Mouse (Mus musculus) MEL (cell line): ENCODE results near the gene Wdcp. TPM values are rescaled to one million over a fixed set of nuclear protein-coding genes. Genes with fewer than 3 reads are reported as not detected.

Source experiments
- DNase-seq: peaks from one replicate; pipeline ENCODE4 v3.0.0; 2011; ENCODE audit warnings: low read depth, low spot score
- H3K27ac ChIP-seq: 2 replicates; pipeline ENCODE4 v1.5.1; 2012; ENCODE audit warnings: low read depth, mild to moderate bottlenecking, control low read depth, low read length, moderate library complexity; ENCODE audit not compliant: control insufficient read depth
- H3K27me3 ChIP-seq, 2 experiments: fragments of 150-350 bp in 1 of 2; sonication (generic) in 1 of 2; 2 replicates each; pipeline ENCODE4 v1.6.1; 2012; ENCODE audit warnings: low read length in 2 of 2, mild to moderate bottlenecking in 2 of 2, improper control_type of control experiment in 1 of 2, moderate library complexity in 1 of 2; ENCODE audit not compliant: insufficient read depth in 2 of 2, control insufficient read depth in 1 of 2
- H3K36me3 ChIP-seq, 2 experiments: 2 replicates each; pipeline ENCODE4 v1.6.1; 2012 to 2014; ENCODE audit warnings: low read length in 2 of 2, improper control_type of control experiment in 1 of 2, inconsistent platforms in 1 of 2, mild to moderate bottlenecking in 1 of 2; ENCODE audit not compliant: insufficient read depth in 2 of 2, control insufficient read depth in 1 of 2
- H3K4me1 ChIP-seq, 2 experiments: fragments of 150-350 bp in 1 of 2; sonication (generic) in 1 of 2; 2 replicates each; pipeline ENCODE4 v1.6.1; 2012; ENCODE audit warnings: low read length in 2 of 2, improper control_type of control experiment in 1 of 2, mild to moderate bottlenecking in 1 of 2; ENCODE audit not compliant: insufficient read depth in 2 of 2, control insufficient read depth in 1 of 2
- H3K4me3 ChIP-seq, 2 experiments: fragments of 150-350 bp in 1 of 2; sonication (generic) in 1 of 2; 2 replicates each; pipeline ENCODE4 v1.5.1; 2012; ENCODE audit warnings: low read depth in 2 of 2, low read length in 2 of 2, mild to moderate bottlenecking in 2 of 2, moderate library complexity in 2 of 2, control low read depth in 1 of 2, improper control_type of control experiment in 1 of 2; ENCODE audit not compliant: control insufficient read depth in 1 of 2, insufficient read depth in 1 of 2
- H3K79me2 ChIP-seq: 2 replicates; pipeline ENCODE4 v1.6.1; 2012; ENCODE audit warnings: mild to moderate bottlenecking, low read length, moderate library complexity; ENCODE audit not compliant: control insufficient read depth, poor library complexity, insufficient read depth
- H3K9ac ChIP-seq: 2 replicates; pipeline ENCODE4 v1.6.1; 2012; ENCODE audit warnings: low read depth, mild to moderate bottlenecking, control low read depth, low read length, moderate library complexity; ENCODE audit not compliant: control insufficient read depth, poor library complexity, severe bottlenecking
- H3K9me3 ChIP-seq: fragments of 150-350 bp; sonication (generic); replicated peaks from 2 replicates; pipeline ENCODE4 v1.6.1; 2012; ENCODE audit warnings: mild to moderate bottlenecking, low read length, improper control_type of control experiment, moderate library complexity; ENCODE audit not compliant: insufficient read depth
- BHLHE40 ChIP-seq: IDR thresholded peaks from 2 replicates; pipeline ENCODE4 v1.6.1; 2012; ENCODE audit warnings: low read depth, mild to moderate bottlenecking, inconsistent platforms, low read length, improper control_type of control experiment, borderline replicate concordance
- CHD2 ChIP-seq: IDR thresholded peaks from 2 replicates; pipeline ENCODE4 v1.6.1; 2011; ENCODE audit warnings: low read length, improper control_type of control experiment
- CTCF ChIP-seq, 3 experiments: IDR thresholded peaks in 2 of 3; conservative IDR thresholded peaks in 1 of 3; 2 replicates each; pipeline ENCODE4 v1.5.1; 2011 to 2012; ENCODE audit warnings: low read length in 3 of 3, low read depth in 2 of 3, mild to moderate bottlenecking in 2 of 3, improper control_type of control experiment in 1 of 3, inconsistent platforms in 1 of 3, mixed read lengths in 1 of 3, moderate library complexity in 1 of 3; ENCODE audit not compliant: control insufficient read depth in 1 of 3, insufficient read depth in 1 of 3, poor library complexity in 1 of 3, severe bottlenecking in 1 of 3
- ETS1 ChIP-seq: IDR thresholded peaks from 2 replicates; pipeline ENCODE4 v1.6.1; 2012; ENCODE audit warnings: low read depth, mild to moderate bottlenecking, inconsistent platforms, low read length, improper control_type of control experiment, moderate library complexity
- GABPA ChIP-seq: IDR thresholded peaks from 2 replicates; pipeline ENCODE4 v1.6.1; 2012; ENCODE audit warnings: low read depth, mild to moderate bottlenecking, inconsistent platforms, low read length, improper control_type of control experiment, moderate library complexity
- HCFC1 ChIP-seq: IDR thresholded peaks from 2 replicates; pipeline ENCODE4 v1.6.1; 2012; ENCODE audit warnings: low read depth, mild to moderate bottlenecking, inconsistent platforms, low read length, improper control_type of control experiment, moderate library complexity
- JUND ChIP-seq: IDR thresholded peaks from 2 replicates; pipeline ENCODE4 v1.6.1; 2011; ENCODE audit warnings: low read depth, mild to moderate bottlenecking, improper control_type of control experiment, low read length
- KAT2A ChIP-seq: conservative IDR thresholded peaks from 2 replicates; pipeline ENCODE4 v1.6.1; 2012; ENCODE audit warnings: low read depth, low read length, improper control_type of control experiment, inconsistent platforms
- MAFK ChIP-seq: IDR thresholded peaks from 2 replicates; pipeline ENCODE4 v1.6.1; 2011; ENCODE audit warnings: low read depth, mild to moderate bottlenecking, low read length, improper control_type of control experiment, borderline replicate concordance
- MAX ChIP-seq: IDR thresholded peaks from 2 replicates; pipeline ENCODE4 v1.6.1; 2011; ENCODE audit warnings: low read length, improper control_type of control experiment
- MYB ChIP-seq: IDR thresholded peaks from 2 replicates; pipeline ENCODE4 v1.6.1; 2011; ENCODE audit warnings: mild to moderate bottlenecking, low read depth, low read length, improper control_type of control experiment
- NELFE ChIP-seq: IDR thresholded peaks from 2 replicates; pipeline ENCODE4 v1.6.1; 2011; ENCODE audit warnings: low read depth, low read length, improper control_type of control experiment
- NRF1 ChIP-seq: IDR thresholded peaks from 2 replicates; pipeline ENCODE4 v1.6.1; 2014; ENCODE audit warnings: low read depth, mild to moderate bottlenecking, inconsistent platforms, low read length, improper control_type of control experiment, moderate library complexity; ENCODE audit not compliant: poor library complexity, insufficient read depth, severe bottlenecking
- POLR2A ChIP-seq, 2 experiments: IDR thresholded peaks; 2 replicates each; pipeline ENCODE4 v1.6.1; 2011 to 2012; ENCODE audit warnings: low read length in 2 of 2, mild to moderate bottlenecking in 2 of 2, control low read depth in 1 of 2, improper control_type of control experiment in 1 of 2, low read depth in 1 of 2, moderate library complexity in 1 of 2; ENCODE audit not compliant: control insufficient read depth in 1 of 2, insufficient read depth in 1 of 2, poor library complexity in 1 of 2
- POLR2AphosphoS5 ChIP-seq: IDR thresholded peaks from 2 replicates; pipeline ENCODE4 v1.6.1; 2012; ENCODE audit warnings: low read depth, borderline replicate concordance, mild to moderate bottlenecking, inconsistent platforms, low read length, moderate library complexity, mixed read lengths
- RAD21 ChIP-seq: IDR thresholded peaks from 2 replicates; pipeline ENCODE4 v1.6.1; 2011; ENCODE audit warnings: mild to moderate bottlenecking, low read depth, low read length, improper control_type of control experiment
- SIN3A ChIP-seq: IDR thresholded peaks from 2 replicates; pipeline ENCODE4 v1.6.1; 2012; ENCODE audit warnings: low read length, improper control_type of control experiment, inconsistent platforms
- SMC3 ChIP-seq: IDR thresholded peaks from 2 replicates; pipeline ENCODE4 v1.6.1; 2011; ENCODE audit warnings: low read depth, low read length, improper control_type of control experiment
- TCF12 ChIP-seq: IDR thresholded peaks from 2 replicates; pipeline ENCODE4 v1.6.1; 2014; ENCODE audit warnings: low read depth, mild to moderate bottlenecking, inconsistent platforms, low read length, improper control_type of control experiment, moderate library complexity
- ZC3H11A ChIP-seq: IDR thresholded peaks from 2 replicates; pipeline ENCODE4 v1.6.1; 2012; ENCODE audit warnings: low read depth, mild to moderate bottlenecking, inconsistent platforms, low read length, improper control_type of control experiment
- ZKSCAN1 ChIP-seq: IDR thresholded peaks from 2 replicates; pipeline ENCODE4 v1.6.1; 2012; ENCODE audit warnings: low read depth, mild to moderate bottlenecking, inconsistent platforms, low read length, improper control_type of control experiment, moderate library complexity
- ZNF384 ChIP-seq: IDR thresholded peaks from 2 replicates; pipeline ENCODE4 v1.6.1; 2012; ENCODE audit warnings: low read depth, mild to moderate bottlenecking, inconsistent platforms, low read length, improper control_type of control experiment
- polyA plus RNA-seq, 2 experiments: library from polyadenylated mRNA; stranded (reverse) in 1 of 2; unstranded in 1 of 2; fragments of >175 nt in 1 of 2; fragments of >200 nt in 1 of 2; gene quantifications; 2 replicates each; pipeline versions ENCODE4 v1.2.1 to v1.2.4; 2012; ENCODE audit warnings: low replicate concordance in 2 of 2, low read depth in 1 of 2; ENCODE audit not compliant: insufficient read length in 2 of 2, insufficient read depth in 1 of 2, missing spikeins in 1 of 2
- total RNA-seq: library from RNA; depleted of rRNA; stranded (reverse); fragments of 300-350 nt; gene quantifications from 2 replicates; pipeline ENCODE4 v1.2.3, GENCODE M21; 2012

Wdcp gene
- total and polyA plus RNA-seq, 3 experiments = 12.6 to 16.5 TPM; not detected in 1

DNA sequence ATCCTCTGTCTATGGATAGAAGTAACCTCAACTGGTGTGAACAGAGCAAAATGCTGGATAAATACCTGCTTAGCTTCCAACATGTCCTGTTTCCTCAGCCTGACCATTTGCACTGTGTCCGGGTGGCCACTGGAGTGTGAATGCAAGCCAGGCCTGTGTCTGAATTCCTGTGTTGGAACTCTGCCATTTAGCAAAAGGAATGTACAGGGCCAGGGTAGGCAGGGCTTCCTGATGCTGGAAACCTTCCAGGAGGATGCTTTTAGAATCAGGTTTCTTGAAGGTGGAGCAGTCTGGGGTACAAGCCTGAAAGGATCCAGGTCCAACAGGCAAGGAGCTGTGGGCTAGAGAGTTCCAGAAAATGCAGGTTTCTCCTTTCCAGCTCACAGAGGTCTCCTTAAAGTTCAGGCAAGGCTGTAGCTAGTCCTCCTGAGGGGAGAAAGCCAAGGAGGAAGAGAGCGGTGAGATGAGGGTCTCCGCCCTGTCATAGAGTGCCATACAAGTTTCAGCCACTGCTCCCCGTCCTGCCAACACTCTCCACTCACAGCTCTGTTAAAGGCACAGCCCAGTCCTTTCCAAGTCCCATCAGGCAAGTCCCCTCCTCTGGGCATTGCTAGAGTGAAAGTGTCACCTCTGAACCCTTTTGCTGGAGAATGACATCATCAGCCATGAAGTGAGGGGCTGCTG is 20.7 kb downstream of the Wdcp start:
- H3K4me3 ChIP-seq = no peak overlapping the region
- H3K9me3 ChIP-seq = no peaks in the 10 kb centered on the region
- DNase-seq = no peak
- H3K36me3 ChIP-seq = peaks cover 0 to 16% of the 10 kb centered on the region in 2 experiments; a peak in 2 of 4 replicates
- H3K79me2 ChIP-seq = no peaks in the 10 kb centered on the region
- no peaks in the 10 kb centered on the region for H3K27me3 ChIP-seq
- no peak overlapping the region for H3K27ac ChIP-seq
- H3K9ac ChIP-seq = no peak overlapping the region
- H3K4me1 ChIP-seq = no peaks in the 10 kb centered on the region
- TF ChIP-seq BHLHE40 (no peak), JUND (no peak), CTCF (IDR thresholded peaks at IDR 0.05 in 2 of 3, conservative IDR thresholded peaks at IDR 0.05 in 1 of 3; ENCODE audit: control insufficient read depth in 1 of 3, insufficient read depth in 1 of 3, low read depth in 2 of 3, low read length in 3 of 3, poor library complexity in 1 of 3, severe bottlenecking in 1 of 3) (no peak), POLR2AphosphoS5 (no peak), HCFC1 (no peak), SIN3A (no peak), NRF1 (no peak), CHD2 (no peak), TCF12 (no peak)
- TF ChIP-seq, all 39 proteins: peak for 0

DNA sequence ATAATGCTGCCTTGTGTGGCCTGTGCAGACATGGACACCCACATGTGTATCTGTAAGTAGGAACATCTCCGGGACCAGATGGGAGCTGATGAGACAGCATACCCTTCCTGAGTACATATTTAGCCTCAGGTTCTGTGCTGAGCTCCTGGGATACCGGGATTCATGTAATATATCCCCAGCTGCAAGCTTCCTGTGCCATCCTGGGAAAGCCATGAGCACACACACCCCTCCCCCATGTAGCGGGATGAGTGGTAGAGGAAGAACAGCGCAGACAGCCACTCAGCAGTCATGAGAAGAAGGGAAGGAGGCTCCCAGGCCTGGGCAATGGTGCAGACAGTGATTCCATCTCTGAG is 21.2 kb downstream of the Wdcp start:
- no peak for DNase-seq
- TF ChIP-seq KAT2A = no peak
- TF ChIP-seq TCF12 = no peak
- no peak for TF ChIP-seq SMC3
- no peak for TF ChIP-seq GABPA
- no peak for TF ChIP-seq JUND
- TF ChIP-seq RAD21 = no peak
- no peak for TF ChIP-seq MAX
- no peak for TF ChIP-seq HCFC1
- no peak for TF ChIP-seq ETS1
- no peak for TF ChIP-seq ZC3H11A
- no peak for TF ChIP-seq ZNF384
- TF ChIP-seq ZKSCAN1 = no peak
- no peak for TF ChIP-seq MYB
- no peak for TF ChIP-seq NELFE
- TF ChIP-seq MAFK = no peak
- no peak for TF ChIP-seq POLR2A (IDR thresholded peaks at IDR 0.05; ENCODE audit: control insufficient read depth in 1 of 2, insufficient read depth in 1 of 2, low read depth in 1 of 2, low read length in 2 of 2, poor library complexity in 1 of 2)
- no peak overlapping the region for H3K9ac ChIP-seq
- H3K4me3 ChIP-seq = no peak overlapping the region
- no peaks in the 10 kb centered on the region for H3K27me3 ChIP-seq
- no peaks in the 10 kb centered on the region for H3K9me3 ChIP-seq
- H3K4me1 ChIP-seq = no peaks in the 10 kb centered on the region
- H3K36me3 ChIP-seq = peaks cover 0 to 16% of the 10 kb centered on the region in 2 experiments; a peak in 2 of 4 replicates
- no peak overlapping the region for H3K27ac ChIP-seq
- no peaks in the 10 kb centered on the region for H3K79me2 ChIP-seq
